Mouse (Mus musculus) hindbrain, embryonic 15.5 days (tissue): ENCODE measurements at regions not wholly inside any gene's neighbourhood (a gene's known extent, or its start where the extent isn't known, plus 50 kb on each side); places are given as distances from the start of the nearest gene placed in this dataset.

ENCODE experiments used
- ATAC-seq: fragments of 200-750 bp; cut with Nextera tagmentation; 2 replicates; pipeline ENCODE4 v1.8.0; 2017; ENCODE audit warnings: low read depth, moderate number of reproducible peaks, moderate TSS enrichment; ENCODE audit not compliant: low FRiP score
- H3K27ac ChIP-seq: fragments of 300-500 bp; sonication (generic); replicated peaks from 2 replicates; pipeline ENCODE4 v1.5.1; 2015; ENCODE audit warnings: mild to moderate bottlenecking, inconsistent platforms
- H3K27me3 ChIP-seq: fragments of 300-500 bp; sonication (generic); 2 replicates; pipeline ENCODE4 v1.6.1; 2015; ENCODE audit warnings: control low read depth, inconsistent platforms
- H3K36me3 ChIP-seq: fragments of 300-500 bp; sonication (generic); 2 replicates; pipeline ENCODE4 v1.6.1; 2015; ENCODE audit warnings: control low read depth, inconsistent platforms
- H3K4me1 ChIP-seq: fragments of 300-500 bp; sonication (generic); replicated peaks from 2 replicates; pipeline ENCODE4 v1.6.1; 2015; ENCODE audit warnings: control low read depth, inconsistent platforms
- H3K4me2 ChIP-seq: fragments of 300-500 bp; sonication (generic); 2 replicates; pipeline ENCODE4 v1.6.1; 2015; ENCODE audit warnings: moderate library complexity, mild to moderate bottlenecking, inconsistent platforms
- H3K4me3 ChIP-seq: fragments of 300-500 bp; sonication (generic); 2 replicates; pipeline ENCODE4 v1.5.1; 2015; ENCODE audit warnings: mild to moderate bottlenecking, inconsistent platforms
- H3K9ac ChIP-seq: fragments of 300-500 bp; sonication (generic); 2 replicates; pipeline ENCODE4 v1.6.1; 2015; ENCODE audit warnings: inconsistent platforms
- H3K9me3 ChIP-seq: fragments of 300-500 bp; sonication (generic); 2 replicates; pipeline ENCODE4 v1.6.1; 2016; ENCODE audit warnings: control low read depth, inconsistent platforms
- WGBS: fragments of 180-500 bp; shearing (Covaris S2); methylation state at CpG from one replicate; pipeline ENCODE4 v1.1.7; 2015; 5-methylcytosine and 5-hydroxymethylcytosine counted together

- H3K9ac ChIP-seq = no peak overlapping the region
- WGBS = 72% methylated on average over 1 of the region's 1 CpGs
- 0 out of 2 replicates have a peak, but pooled peaks have one; percentile 30 for ATAC-seq
- H3K4me3 ChIP-seq = no peak overlapping the region
- H3K4me1 ChIP-seq = no peaks in the 10 kb centered on the region
- H3K27ac ChIP-seq = no peak overlapping the region
- no peak overlapping the region for H3K4me2 ChIP-seq
- H3K9me3 ChIP-seq = no peaks in the 10 kb centered on the region
- H3K27me3 ChIP-seq = no peaks in the 10 kb centered on the region
- no peaks in the 10 kb centered on the region for H3K36me3 ChIP-seq
These were observed 61.1 kb upstream of the Kcnmb2 start for GRCm38 (mm10) chr3:31841253-31841652.

- Histone ChIP-seq H3K4me2 (no peak overlapping the region), H3K4me1 (peaks cover 14% of the 10 kb centered on the region; the same call in 1 of the 2 replicates), H3K9me3 (no peaks in the 10 kb centered on the region), H3K36me3 (no peaks in the 10 kb centered on the region), H3K27ac (no peak overlapping the region), H3K4me3 (no peak overlapping the region), H3K27me3 (no peaks in the 10 kb centered on the region), H3K9ac (no peak overlapping the region)
- ATAC-seq = peak; percentile 77; the same call in 1 of the 2 replicates
- WGBS = 54% methylated on average over 4 of the region's 4 CpGs
These were observed 55.2 kb upstream of the Kcnmb2 start for GRCm38 (mm10) chr3:31847087-31847486.
